Mouse (Mus musculus) C2C12 (cell line): ENCODE results near the gene Ulk2. TPM values are rescaled to one million over a fixed set of nuclear protein-coding genes. Genes with fewer than 3 reads are reported as not detected.

ENCODE experiments used
- H3K27me3 ChIP-seq: one replicate; pipeline ENCODE4 v1.6.1; 2011; ENCODE audit not compliant: control insufficient read depth, insufficient read depth, insufficient read length
- H3K36me3 ChIP-seq: one replicate; pipeline ENCODE4 v1.6.1; 2011; ENCODE audit not compliant: control insufficient read depth, insufficient read depth
- H3K4me3 ChIP-seq: one replicate; pipeline ENCODE4 v1.5.1; 2011; ENCODE audit warnings: mild to moderate bottlenecking, control low read depth; ENCODE audit not compliant: poor library complexity, insufficient read depth, severe bottlenecking
- H3K79me2 ChIP-seq: one replicate; pipeline ENCODE4 v1.6.1; 2011; ENCODE audit not compliant: control insufficient read depth, insufficient read depth
- H3K79me3 ChIP-seq: one replicate; pipeline ENCODE4 v1.6.1; 2011; ENCODE audit warnings: low read depth, control low read depth
- H3ac ChIP-seq: one replicate; pipeline ENCODE3; 2011; ENCODE audit warnings: low read depth; ENCODE audit not compliant: control insufficient read depth, insufficient read length
- CEBPB ChIP-seq: IDR thresholded peaks from one replicate; pipeline ENCODE4 v1.6.1; 2011; ENCODE audit warnings: low read depth, mild to moderate bottlenecking, control low read depth, moderate library complexity
- CTCF ChIP-seq: IDR thresholded peaks from one replicate; pipeline ENCODE4 v1.5.1; 2011; ENCODE audit not compliant: control insufficient read depth, insufficient read depth, insufficient read length
- FOSL1 ChIP-seq: IDR thresholded peaks from one replicate; pipeline ENCODE4 v1.8.0; 2011; ENCODE audit warnings: mild to moderate bottlenecking, low read length; ENCODE audit not compliant: poor library complexity, insufficient read depth, severe bottlenecking
- MAX ChIP-seq: IDR thresholded peaks from one replicate; pipeline ENCODE4 v1.6.1; 2011; ENCODE audit warnings: mild to moderate bottlenecking, control low read depth
- MYOD1 ChIP-seq: IDR thresholded peaks from one replicate; pipeline ENCODE4 v1.6.1; 2011; ENCODE audit warnings: low read depth; ENCODE audit not compliant: control insufficient read depth, insufficient read length
- MYOG ChIP-seq: IDR thresholded peaks from one replicate; pipeline ENCODE4 v1.6.1; 2011; ENCODE audit not compliant: control insufficient read depth, insufficient read length; ENCODE audit errors: extremely low read depth
- USF1 ChIP-seq: IDR thresholded peaks from one replicate; pipeline ENCODE4 v1.6.1; 2011; ENCODE audit warnings: low read depth, mild to moderate bottlenecking, control low read depth, moderate library complexity
- long read RNA-seq, 2 experiments: library from polyadenylated mRNA; unstranded; transcript quantifications; one replicate each; pipeline ENCODE4 v2.0.0; 2019 to 2020
- polyA plus RNA-seq: library from polyadenylated mRNA; unstranded; fragments of >200 nt; fragmentation: generic; extraction: Trizol; gene quantifications from one replicate; pipeline ENCODE4 v1.2.1, GENCODE M21; 2012; ENCODE audit warnings: missing spikeins

Gene Ulk2
- 5.6 TPM for polyA plus RNA-seq
- long read RNA-seq, experiment 1, partial matches to known transcripts: 4 of 6 reads
- long read RNA-seq, experiment 1, other reads (novel, unspliced or antisense): 2 of 6 reads
- long read RNA-seq, experiment 2, full-length matches to known transcripts: 5 of 13 reads
- long read RNA-seq, experiment 2, partial matches to known transcripts: 5 of 13 reads
- long read RNA-seq, experiment 2, other reads (novel, unspliced or antisense): 3 of 13 reads

- Histone ChIP-seq H3K79me2 (no peaks in the 10 kb centered on the region), H3K4me3 (peak within 1 kb of the TSS; percentile 67), H3ac (peak within 1 kb of the TSS; percentile 94), H3K79me3 (no peaks in the 10 kb centered on the region), H3K27me3 (no peaks in the 10 kb centered on the region), H3K36me3 (no peaks in the 10 kb centered on the region)
- no peak for TF ChIP-seq CTCF
- peak; percentile 76 for TF ChIP-seq MAX
- no peak for TF ChIP-seq MYOG
These were observed at the start of gene Ulk2 for GRCm38 (mm10) chr11:61854988-61855411. Gene Ulk2, minus strand, starts transcription at chr11:61855073.

GRCm38 (mm10) chr11:61882183-61882582, 27.3 kb upstream of the Ulk2 start:
- Histone ChIP-seq H3K27me3 (no peaks in the 10 kb centered on the region), H3ac (no peak overlapping the region), H3K79me2 (no peaks in the 10 kb centered on the region), H3K4me3 (no peak overlapping the region), H3K36me3 (peaks cover 69% of the 10 kb centered on the region), H3K79me3 (no peaks in the 10 kb centered on the region)
- TF ChIP-seq CEBPB (no peak), CTCF (no peak), USF1 (no peak), MYOD1 (no peak), MAX (no peak), FOSL1 (no peak), MYOG (no peak)

- Histone ChIP-seq H3ac (no peak overlapping the region), H3K27me3 (no peaks in the 10 kb centered on the region), H3K36me3 (peaks cover 79% of the 10 kb centered on the region)
These were observed 25.0 kb upstream of the Ulk2 start for GRCm38 (mm10) chr11:61879921-61880320.

GRCm38 (mm10) chr11:61871881-61872280, 17.0 kb upstream of the Ulk2 start:
- H3K79me3 ChIP-seq: no peaks in the 10 kb centered on the region
- no peaks in the 10 kb centered on the region for H3K79me2 ChIP-seq
- H3K4me3 ChIP-seq: no peak overlapping the region
- H3K36me3 ChIP-seq: peaks cover 73% of the 10 kb centered on the region
- H3K27me3 ChIP-seq: no peaks in the 10 kb centered on the region
- no peak overlapping the region for H3ac ChIP-seq
- TF ChIP-seq CEBPB: no peak
- no peak for TF ChIP-seq MYOD1
- TF ChIP-seq CTCF: no peak
- no peak for TF ChIP-seq USF1
- TF ChIP-seq MAX: no peak

More at GRCm38 (mm10) chr11:61879921-61880320, 25.0 kb upstream of the Ulk2 start:
- no peaks in the 10 kb centered on the region for H3K79me3 ChIP-seq
- no peak overlapping the region for H3K4me3 ChIP-seq
- TF ChIP-seq USF1: no peak
- TF ChIP-seq FOSL1: no peak
- TF ChIP-seq MYOG: no peak
- TF ChIP-seq MYOD1: no peak
- no peak for TF ChIP-seq MAX
- no peak for TF ChIP-seq CTCF
- no peak for TF ChIP-seq CEBPB
- no peaks in the 10 kb centered on the region for H3K79me2 ChIP-seq

GRCm38 (mm10) chr11:61866856-61867255, 12.0 kb upstream of the Ulk2 start:
- no peaks in the 10 kb centered on the region for H3K27me3 ChIP-seq
- no peaks in the 10 kb centered on the region for H3K79me3 ChIP-seq
- H3K79me2 ChIP-seq: no peaks in the 10 kb centered on the region
- no peak for TF ChIP-seq MAX
- TF ChIP-seq MYOD1: no peak
- TF ChIP-seq CEBPB: no peak
- TF ChIP-seq CTCF: no peak
- TF ChIP-seq USF1: no peak
- TF ChIP-seq MYOG: no peak
- TF ChIP-seq FOSL1: no peak
- no peak overlapping the region for H3K4me3 ChIP-seq
- H3ac ChIP-seq: no peak overlapping the region
- peaks cover 44% of the 10 kb centered on the region for H3K36me3 ChIP-seq
